Mouse (Mus musculus) neural tube, embryonic 13.5 days (tissue): Measurements from ENCODE around the gene Ptpn7. TPM values are rescaled to one million over a fixed set of nuclear protein-coding genes. Genes with fewer than 3 reads are reported as not detected.

Experiments
- ATAC-seq: fragments of 200-750 bp; cut with Nextera tagmentation; 2 replicates; pipeline ENCODE4 v1.8.0; 2017; ENCODE audit warnings: low read depth, mild to moderate bottlenecking, moderate TSS enrichment, moderate library complexity
- H3K27ac ChIP-seq: fragments of 300-500 bp; sonication (generic); replicated peaks from 2 replicates; pipeline ENCODE4 v1.5.1; 2015; ENCODE audit warnings: moderate library complexity, mild to moderate bottlenecking, inconsistent platforms
- H3K27me3 ChIP-seq: fragments of 300-500 bp; sonication (generic); 2 replicates; pipeline ENCODE4 v1.6.1; 2015; ENCODE audit warnings: mild to moderate bottlenecking, inconsistent platforms
- H3K36me3 ChIP-seq: fragments of 300-500 bp; sonication (generic); 2 replicates; pipeline ENCODE4 v1.6.1; 2015; ENCODE audit warnings: mild to moderate bottlenecking, inconsistent platforms
- H3K4me1 ChIP-seq: fragments of 300-500 bp; sonication (generic); replicated peaks from 2 replicates; pipeline ENCODE4 v1.6.1; 2015; ENCODE audit warnings: inconsistent platforms
- H3K4me2 ChIP-seq: fragments of 300-500 bp; sonication (generic); 2 replicates; pipeline ENCODE4 v1.6.1; 2015; ENCODE audit warnings: inconsistent platforms, mild to moderate bottlenecking, moderate library complexity
- H3K4me3 ChIP-seq: fragments of 300-500 bp; sonication (generic); 2 replicates; pipeline ENCODE4 v1.5.1; 2015; ENCODE audit warnings: mild to moderate bottlenecking, inconsistent platforms
- H3K9ac ChIP-seq: fragments of 300-500 bp; sonication (generic); 2 replicates; pipeline ENCODE4 v1.6.1; 2015; ENCODE audit warnings: moderate library complexity, mild to moderate bottlenecking, inconsistent platforms
- H3K9me3 ChIP-seq: fragments of 300-500 bp; sonication (generic); 2 replicates; pipeline ENCODE4 v1.6.1; 2016; ENCODE audit warnings: inconsistent platforms
- WGBS: fragments of 180-500 bp; shearing (Covaris S2); methylation state at CpG from one replicate; pipeline ENCODE4 v1.1.7; 2015; 5-methylcytosine and 5-hydroxymethylcytosine counted together
- polyA plus RNA-seq: library from polyadenylated mRNA; unstranded; fragments of >200 nt; fragmentation: Nextera tagmentation; extraction: Ambion mirVana; gene quantifications from 2 replicates; pipeline ENCODE4 v1.2.1, GENCODE M21; 2015

Gene Ptpn7
- polyA plus RNA-seq, 1 experiment from 2014 or later: 0.59 TPM

GRCm38 (mm10) chr1:135162720-135163119 lies 30.2 kb downstream of the Ptpn7 start:
- no peak for ATAC-seq
- no peak overlapping the region for H3K4me2 ChIP-seq
- H3K4me3 ChIP-seq: no peak overlapping the region
- H3K4me1 ChIP-seq: peaks cover 29% of the 10 kb centered on the region; the same call in 1 of the 2 replicates
- no peaks in the 10 kb centered on the region for H3K36me3 ChIP-seq
- no peaks in the 10 kb centered on the region for H3K9me3 ChIP-seq
- peak overlapping the region; percentile 70; the same call in 1 of the 2 replicates for H3K27ac ChIP-seq
- H3K9ac ChIP-seq: no peak overlapping the region
- 51% methylated on average over 6 of the region's 6 CpGs for WGBS
- no peaks in the 10 kb centered on the region for H3K27me3 ChIP-seq

GRCm38 (mm10) chr1:135167435-135167834 lies 34.9 kb downstream of the Ptpn7 start, which contains the start of gene Gpr37l1:
Gpr37l1 (minus strand) TSS chr1:135167681.
- Histone ChIP-seq H3K4me2 (no peak within 1 kb of the TSS), H3K9me3 (no peaks in the 10 kb centered on the region), H3K9ac (no peak within 1 kb of the TSS), H3K4me3 (no peak within 1 kb of the TSS), H3K36me3 (no peaks in the 10 kb centered on the region), H3K4me1 (0 out of 2 replicates have a peak, but pooled peaks cover 6% of the 10 kb centered on the region), H3K27ac (no peak within 1 kb of the TSS), H3K27me3 (no peaks in the 10 kb centered on the region)
- no peak for ATAC-seq
- WGBS: 61% methylated on average over 11 of the region's 11 CpGs

- Histone ChIP-seq H3K4me2 (no peak overlapping the region), H3K4me1 (no peaks in the 10 kb centered on the region), H3K9ac (no peak overlapping the region), H3K4me3 (no peak overlapping the region), H3K9me3 (no peaks in the 10 kb centered on the region), H3K27ac (no peak overlapping the region), H3K27me3 (no peaks in the 10 kb centered on the region), H3K36me3 (no peaks in the 10 kb centered on the region)
- 93% methylated on average over 10 of the region's 10 CpGs for WGBS
- no peak for ATAC-seq
Measured at GRCm38 (mm10) chr1:135168453-135169200, 36.1 kb downstream of the Ptpn7 start.

GRCm38 (mm10) chr1:135169556-135170224 lies 37.2 kb downstream of the Ptpn7 start:
- ATAC-seq: no peak
- Histone ChIP-seq H3K4me2 (no peak overlapping the region), H3K27me3 (no peaks in the 10 kb centered on the region), H3K9ac (no peak overlapping the region), H3K4me1 (no peaks in the 10 kb centered on the region), H3K9me3 (no peaks in the 10 kb centered on the region), H3K36me3 (no peaks in the 10 kb centered on the region), H3K27ac (no peak overlapping the region), H3K4me3 (no peak overlapping the region)
- 66% methylated on average over 12 of the region's 12 CpGs for WGBS

- H3K9ac ChIP-seq: no peak overlapping the region
- ATAC-seq: no peak
- H3K9me3 ChIP-seq: no peaks in the 10 kb centered on the region
- no peaks in the 10 kb centered on the region for H3K27me3 ChIP-seq
- H3K4me2 ChIP-seq: no peak overlapping the region
- no peak overlapping the region for H3K27ac ChIP-seq
- WGBS: 66% methylated on average over 10 of the region's 10 CpGs
- no peak overlapping the region for H3K4me3 ChIP-seq
- H3K4me1 ChIP-seq: no peaks in the 10 kb centered on the region
- no peaks in the 10 kb centered on the region for H3K36me3 ChIP-seq
Measured at GRCm38 (mm10) chr1:135170299-135170698, 37.8 kb downstream of the Ptpn7 start.

GRCm38 (mm10) chr1:135171202-135171601 lies 38.7 kb downstream of the Ptpn7 start:
- Histone ChIP-seq H3K9ac (no peak overlapping the region), H3K27me3 (no peaks in the 10 kb centered on the region), H3K36me3 (no peaks in the 10 kb centered on the region), H3K4me3 (no peak overlapping the region), H3K27ac (no peak overlapping the region), H3K4me2 (no peak overlapping the region), H3K9me3 (no peaks in the 10 kb centered on the region), H3K4me1 (no peaks in the 10 kb centered on the region)
- ATAC-seq: no peak
- WGBS: 83% methylated on average over 7 of the region's 7 CpGs

GRCm38 (mm10) chr1:135171984-135172383 lies 39.5 kb downstream of the Ptpn7 start:
- Histone ChIP-seq H3K4me3 (no peak overlapping the region), H3K4me1 (no peaks in the 10 kb centered on the region), H3K27me3 (no peaks in the 10 kb centered on the region), H3K9ac (no peak overlapping the region), H3K36me3 (no peaks in the 10 kb centered on the region), H3K4me2 (no peak overlapping the region), H3K9me3 (no peaks in the 10 kb centered on the region), H3K27ac (no peak overlapping the region)
- peak; percentile 86 for ATAC-seq
- WGBS: 58% methylated on average over 6 of the region's 6 CpGs

GRCm38 (mm10) chr1:135173311-135173710 lies 40.8 kb downstream of the Ptpn7 start:
- Histone ChIP-seq H3K4me1 (no peaks in the 10 kb centered on the region), H3K27me3 (no peaks in the 10 kb centered on the region), H3K9me3 (no peaks in the 10 kb centered on the region), H3K9ac (no peak overlapping the region), H3K27ac (no peak overlapping the region), H3K36me3 (no peaks in the 10 kb centered on the region), H3K4me2 (no peak overlapping the region), H3K4me3 (no peak overlapping the region)
- ATAC-seq: no peak
- 95% methylated on average over 6 of the region's 6 CpGs for WGBS

GRCm38 (mm10) chr1:135175176-135175575 lies 42.7 kb downstream of the Ptpn7 start:
- Histone ChIP-seq H3K4me1 (no peaks in the 10 kb centered on the region), H3K36me3 (no peaks in the 10 kb centered on the region), H3K4me2 (no peak overlapping the region), H3K9ac (no peak overlapping the region), H3K9me3 (no peaks in the 10 kb centered on the region), H3K27me3 (no peaks in the 10 kb centered on the region), H3K27ac (no peak overlapping the region), H3K4me3 (no peak overlapping the region)
- WGBS: 80% methylated on average over 3 of the region's 3 CpGs
- no peak for ATAC-seq

- H3K4me3 ChIP-seq: no peak overlapping the region
- no peaks in the 10 kb centered on the region for H3K9me3 ChIP-seq
- 0 out of 2 replicates have a peak, but pooled peaks cover 6% of the 10 kb centered on the region for H3K4me1 ChIP-seq
- H3K36me3 ChIP-seq: no peaks in the 10 kb centered on the region
- H3K27me3 ChIP-seq: no peaks in the 10 kb centered on the region
- no peak overlapping the region for H3K27ac ChIP-seq
- no peak overlapping the region for H3K4me2 ChIP-seq
- H3K9ac ChIP-seq: no peak overlapping the region
- ATAC-seq: no peak
- WGBS: 93% methylated on average over 3 of the region's 3 CpGs
Measured at GRCm38 (mm10) chr1:135177724-135178123, 45.2 kb downstream of the Ptpn7 start.

GRCm38 (mm10) chr1:135178863-135179262 lies 46.4 kb downstream of the Ptpn7 start:
- Histone ChIP-seq H3K27ac (no peak overlapping the region), H3K9ac (no peak overlapping the region), H3K9me3 (no peaks in the 10 kb centered on the region), H3K4me3 (no peak overlapping the region), H3K4me1 (0 out of 2 replicates have a peak, but pooled peaks cover 6% of the 10 kb centered on the region), H3K4me2 (no peak overlapping the region), H3K27me3 (no peaks in the 10 kb centered on the region), H3K36me3 (no peaks in the 10 kb centered on the region)
- ATAC-seq: no peak
- 89% methylated on average over 7 of the region's 7 CpGs for WGBS

GRCm38 (mm10) chr1:135180830-135181229 lies 48.3 kb downstream of the Ptpn7 start:
- no peak overlapping the region for H3K9ac ChIP-seq
- H3K27ac ChIP-seq: no peak overlapping the region
- H3K4me3 ChIP-seq: no peak overlapping the region
- 89% methylated on average over 10 of the region's 10 CpGs for WGBS
- H3K4me2 ChIP-seq: no peak overlapping the region
- no peaks in the 10 kb centered on the region for H3K9me3 ChIP-seq
- ATAC-seq: no peak
- H3K27me3 ChIP-seq: no peaks in the 10 kb centered on the region
- 0 out of 2 replicates have a peak, but pooled peaks cover 6% of the 10 kb centered on the region for H3K4me1 ChIP-seq
- no peaks in the 10 kb centered on the region for H3K36me3 ChIP-seq
